Mouse (Mus musculus) C2C12 (cell line): Measurements from ENCODE around the gene Dusp27.

Source experiments
- CEBPB ChIP-seq: IDR thresholded peaks from one replicate; pipeline ENCODE4 v1.6.1; 2011; ENCODE audit warnings: low read depth, mild to moderate bottlenecking, control low read depth, moderate library complexity
- CTCF ChIP-seq: IDR thresholded peaks from one replicate; pipeline ENCODE4 v1.5.1; 2011; ENCODE audit not compliant: control insufficient read depth, insufficient read depth, insufficient read length
- FOSL1 ChIP-seq: IDR thresholded peaks from one replicate; pipeline ENCODE4 v1.8.0; 2011; ENCODE audit warnings: mild to moderate bottlenecking, low read length; ENCODE audit not compliant: poor library complexity, insufficient read depth, severe bottlenecking
- MAX ChIP-seq: IDR thresholded peaks from one replicate; pipeline ENCODE4 v1.6.1; 2011; ENCODE audit warnings: mild to moderate bottlenecking, control low read depth
- MYOD1 ChIP-seq: IDR thresholded peaks from one replicate; pipeline ENCODE4 v1.6.1; 2011; ENCODE audit warnings: low read depth; ENCODE audit not compliant: control insufficient read depth, insufficient read length
- MYOG ChIP-seq: IDR thresholded peaks from one replicate; pipeline ENCODE4 v1.6.1; 2011; ENCODE audit not compliant: control insufficient read depth, insufficient read length; ENCODE audit errors: extremely low read depth
- USF1 ChIP-seq: IDR thresholded peaks from one replicate; pipeline ENCODE4 v1.6.1; 2011; ENCODE audit warnings: low read depth, mild to moderate bottlenecking, control low read depth, moderate library complexity

- TF ChIP-seq CTCF, result no peak
- no peak for TF ChIP-seq MAX
- TF ChIP-seq FOSL1, result no peak
- TF ChIP-seq CEBPB, result no peak
- TF ChIP-seq MYOD1, result no peak
- TF ChIP-seq USF1, result no peak
- no peak for TF ChIP-seq MYOG
Observed at GRCm38 (mm10) chr1:166150035-166150434, 22.3 kb upstream of the Dusp27 start.
